ENCODE assay signal across 7 mouse cellular contexts in the genomic region with DNA sequence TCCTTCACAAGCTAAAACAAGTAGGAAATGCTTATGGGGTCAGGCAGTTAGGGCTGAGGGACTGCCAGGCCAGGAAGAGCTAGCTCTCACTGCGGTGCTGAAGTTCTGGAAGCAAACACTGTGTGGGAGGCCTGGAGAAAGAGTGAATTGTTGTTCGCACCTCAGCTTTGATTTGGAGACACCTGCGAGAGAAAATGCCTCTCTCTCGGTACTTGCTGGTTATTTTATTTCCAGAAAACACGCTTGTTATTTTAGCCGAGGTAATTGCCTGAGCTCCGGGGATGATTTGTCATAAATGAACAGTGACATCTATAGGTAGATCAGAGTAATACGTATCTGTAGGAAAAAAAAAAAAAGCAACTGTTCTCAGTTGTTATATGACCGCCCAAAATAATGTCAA.
DNase-seq lines count a peak whose midpoint lies in the region; ATAC-seq lines count a peak whose summit lies in the region.

No protein-coding gene starts in this region.

- no peaks in the 10 kb centered on the region for H3K9me3 ChIP-seq in neural tube, embryonic 11.5 days (ENCODE audit: control insufficient read depth, low read length)
- no peaks in the 10 kb centered on the region for H3K9me3 ChIP-seq in liver, embryonic 12.5 days (replicated peaks)

- no peak overlapping the region for H3K4me2 ChIP-seq in neural tube, embryonic 11.5 days (ENCODE audit: low read depth)
- peak overlapping the region; percentile 24 for H3K4me2 ChIP-seq in liver, embryonic 12.5 days

- peak; percentile 35 for DNase-seq in neural tube, embryonic 11.5 days (ENCODE audit: low spot score)
- DNase-seq in neural tube, embryonic 10.5 days (ENCODE audit: extremely low spot score, low spot score) = no peak
- peak; percentile 74 for DNase-seq in cerebellum, adult 9-10 months
- peak; percentile 53 for DNase-seq in forelimb bud, embryonic 11.5 days (ENCODE audit: low read depth, low spot score)
- DNase-seq in thymus, postnatal 14 days = no peak

- 14% methylated on average over 9 of the region's 9 CpGs for WGBS in neural tube, embryonic 11.5 days
- WGBS in liver, embryonic 12.5 days (ENCODE audit: insufficient replicate concordance) = 13% methylated on average over 9 of the region's 9 CpGs

- peaks cover 3% of the 10 kb centered on the region for H3K4me1 ChIP-seq in neural tube, embryonic 11.5 days (ENCODE audit: control insufficient read depth, insufficient read depth, low read length)
- no peaks in the 10 kb centered on the region for H3K4me1 ChIP-seq in liver, embryonic 12.5 days

- no peaks in the 10 kb centered on the region for H3K27me3 ChIP-seq in neural tube, embryonic 11.5 days (ENCODE audit: control insufficient read depth, insufficient read depth, low read length)
- peaks cover 23% of the 10 kb centered on the region for H3K27me3 ChIP-seq in liver, embryonic 12.5 days (replicated peaks)

- H3K9ac ChIP-seq in neural tube, embryonic 11.5 days (ENCODE audit: low read length) = no peak overlapping the region
- no peak overlapping the region for H3K9ac ChIP-seq in liver, embryonic 12.5 days

- H3K36me3 ChIP-seq in neural tube, embryonic 11.5 days (ENCODE audit: control insufficient read depth, insufficient read depth, low read length) = no peaks in the 10 kb centered on the region
- no peaks in the 10 kb centered on the region for H3K36me3 ChIP-seq in liver, embryonic 12.5 days

- H3K27ac ChIP-seq in neural tube, embryonic 11.5 days (ENCODE audit: low read depth, low read length) = no peak overlapping the region
- H3K27ac ChIP-seq in liver, embryonic 12.5 days = no peak overlapping the region

- no peak for ATAC-seq in neural tube, embryonic 11.5 days (ENCODE audit: insufficient read depth, low FRiP score, low TSS enrichment)
- no peak for ATAC-seq in liver, embryonic 12.5 days
- no peak for ATAC-seq in erythroblast, adult 5-6 weeks (replicated peaks; ENCODE audit: low FRiP score, poor library complexity, severe bottlenecking)

- no peak overlapping the region for H3K4me3 ChIP-seq in neural tube, embryonic 11.5 days (ENCODE audit: low read depth, low read length)
- H3K4me3 ChIP-seq in liver, embryonic 12.5 days = no peak overlapping the region

Comparison
In these comparisons a context has a peak if more than half of its experiments do, and no peak if none do; other contexts are left out.
1. DNase-seq: peak in neural tube, embryonic 11.5 days (single experiment), cerebellum, adult 9-10 months (single experiment) and forelimb bud, embryonic 11.5 days (single experiment); none in neural tube, embryonic 10.5 days (single experiment) and thymus, postnatal 14 days (single experiment).